Mouse (Mus musculus) neural tube, embryonic 11.5 days (tissue): Measurements from ENCODE around the gene Ndufs8. TPM values are rescaled to one million over a fixed set of nuclear protein-coding genes. Genes with fewer than 3 reads are reported as not detected.
A peak's percentile ranks its signal among the peaks of the same experiment; 100 is the strongest.
"Not testable (repeated sequence)": the region's sequence is repeated elsewhere in the genome, so short reads cannot be mapped to it uniquely, and the experiment has no call there.

Experiments used
- ATAC-seq: fragments of 200-750 bp; cut with Nextera tagmentation; 2 replicates; pipeline ENCODE4 v1.8.0; 2017; ENCODE audit warnings: moderate number of reproducible peaks, mild to moderate bottlenecking, moderate TSS enrichment, moderate library complexity; ENCODE audit not compliant: insufficient read depth, low FRiP score, low TSS enrichment
- DNase-seq: peaks from one replicate; pipeline ENCODE4 v3.0.0-alpha.2; 2015; ENCODE audit warnings: low spot score
- H3K27ac ChIP-seq: fragments of 300-500 bp; sonication (generic); 2 replicates; pipeline ENCODE4 v1.5.1; 2014; ENCODE audit warnings: low read depth, mild to moderate bottlenecking, low read length
- H3K27me3 ChIP-seq: fragments of 300-500 bp; sonication (generic); 2 replicates; pipeline ENCODE4 v1.6.1; 2014; ENCODE audit warnings: mild to moderate bottlenecking, low read length, mixed read lengths; ENCODE audit not compliant: control insufficient read depth, insufficient read depth
- H3K36me3 ChIP-seq: fragments of 300-500 bp; sonication (generic); 2 replicates; pipeline ENCODE4 v1.6.1; 2014; ENCODE audit warnings: mild to moderate bottlenecking, low read length, moderate library complexity, mixed read lengths; ENCODE audit not compliant: control insufficient read depth, insufficient read depth
- H3K4me1 ChIP-seq: fragments of 300-500 bp; sonication (generic); 2 replicates; pipeline ENCODE4 v1.6.1; 2014; ENCODE audit warnings: low read length, mixed read lengths; ENCODE audit not compliant: control insufficient read depth, insufficient read depth
- H3K4me2 ChIP-seq: fragments of 300-500 bp; sonication (generic); 2 replicates; pipeline ENCODE4 v1.6.1; 2014; ENCODE audit warnings: low read depth, mild to moderate bottlenecking, moderate library complexity
- H3K4me3 ChIP-seq: fragments of 300-500 bp; sonication (generic); 2 replicates; pipeline ENCODE4 v1.5.1; 2014; ENCODE audit warnings: low read depth, low read length
- H3K9ac ChIP-seq: fragments of 300-500 bp; sonication (generic); 2 replicates; pipeline ENCODE4 v1.6.1; 2014; ENCODE audit warnings: mild to moderate bottlenecking, low read length
- H3K9me3 ChIP-seq: fragments of 300-500 bp; sonication (generic); 2 replicates; pipeline ENCODE4 v1.6.1; 2016; ENCODE audit warnings: low read length; ENCODE audit not compliant: control insufficient read depth
- WGBS: fragments of 180-500 bp; shearing (Covaris S2); extraction: QIAGEN DNeasy Blood & Tissue Kit; methylation state at CpG from one replicate; pipeline ENCODE4 v1.1.7; 2014; 5-methylcytosine and 5-hydroxymethylcytosine counted together
- polyA plus RNA-seq: library from polyadenylated mRNA; unstranded; fragments of >200 nt; fragmentation: Nextera tagmentation; extraction: Ambion mirVana; gene quantifications from 2 replicates; pipeline ENCODE4 v1.2.1, GENCODE M21; 2014

The Ndufs8 gene
- 258 and 266 TPM in 2 replicates for polyA plus RNA-seq

DNA sequence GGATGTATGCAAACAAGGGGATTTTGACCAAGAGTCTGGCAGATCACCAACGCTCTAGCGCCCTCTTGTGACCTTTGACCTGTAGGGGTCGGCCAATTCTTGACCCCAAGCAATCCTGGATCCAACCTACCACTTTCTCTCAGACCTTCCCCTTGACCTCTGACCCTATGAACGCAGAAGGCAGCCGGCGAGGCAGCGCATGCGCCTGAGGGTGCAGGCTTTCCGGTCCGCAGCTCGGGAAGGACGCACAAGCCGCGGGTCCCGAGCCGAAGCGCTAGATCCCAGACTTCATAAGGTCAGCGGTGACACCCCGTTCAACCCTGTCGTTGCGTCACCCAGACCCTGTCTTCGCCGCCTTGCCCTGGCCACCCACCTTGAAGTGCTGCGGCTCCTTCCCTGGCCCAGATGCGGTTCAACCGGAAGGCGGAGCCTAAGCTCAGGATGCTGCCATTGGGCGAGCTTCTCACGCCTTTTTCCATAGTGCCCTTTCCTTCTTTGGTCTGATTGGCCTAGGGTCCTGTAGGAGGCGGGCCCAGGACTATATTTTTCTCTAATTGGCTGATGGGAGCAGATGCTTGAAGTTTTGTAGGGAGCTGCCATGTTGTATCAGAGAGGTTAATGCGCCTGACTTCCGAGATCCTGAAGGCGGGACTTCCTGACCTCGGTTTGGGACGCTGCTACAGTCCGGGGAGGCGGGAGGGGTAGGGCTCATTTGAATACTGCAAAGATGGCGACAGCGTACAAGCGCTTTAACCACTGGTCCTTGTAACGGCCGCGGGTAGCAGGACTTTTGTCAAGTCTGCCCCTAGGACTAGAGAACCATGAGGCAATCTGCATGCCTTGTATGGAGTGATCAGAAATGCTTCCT lies at the start of gene Ndufs8:
Gene Ndufs8, minus strand, starts transcription at position 438 of the 868 bp plus-strand sequence.
- Histone ChIP-seq H3K4me3 (peak within 1 kb of the TSS; percentile 64), H3K4me2 (peak within 1 kb of the TSS; percentile 80), H3K36me3 (peaks cover 9% of the 10 kb centered on the region), H3K9me3 (no peaks in the 10 kb centered on the region), H3K27me3 (no peaks in the 10 kb centered on the region), H3K4me1 (peaks cover 11% of the 10 kb centered on the region), H3K9ac (peak within 1 kb of the TSS; percentile 69), H3K27ac (peak within 1 kb of the TSS; percentile 76)
- ATAC-seq (peak; percentile 98), DNase-seq (peak; percentile 93)
- under 1% methylated on average over 43 of the region's 43 CpGs for WGBS

DNA sequence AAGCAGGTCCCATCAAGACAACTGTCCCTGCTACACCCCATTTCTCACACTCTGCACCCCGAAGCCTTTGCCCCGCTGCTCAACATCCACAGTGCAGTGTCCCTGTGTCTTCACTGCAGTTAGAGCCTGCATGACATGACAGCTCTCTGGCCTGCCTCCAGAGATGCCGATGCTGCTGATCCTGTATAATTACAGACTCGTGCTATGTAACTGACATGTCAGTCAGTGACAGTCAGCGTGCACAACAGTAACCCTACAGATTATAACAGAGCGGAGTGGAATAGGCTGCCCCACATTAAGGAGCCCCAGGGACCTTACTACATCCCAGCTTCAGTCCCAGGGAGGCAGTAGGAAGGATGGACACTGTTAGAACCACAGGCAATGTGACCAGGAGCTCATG lies 49.2 kb upstream of the Ndufs8 start:
- WGBS: 88% methylated on average over 6 of the region's 6 CpGs
- not testable (repeated sequence) for H3K9me3 ChIP-seq, H3K4me3 ChIP-seq, H3K9ac ChIP-seq, DNase-seq, H3K36me3 ChIP-seq, H3K4me1 ChIP-seq, H3K27ac ChIP-seq, ATAC-seq, H3K4me2 ChIP-seq, H3K27me3 ChIP-seq

GRCm38 (mm10) chr19:3960211-3960610 lies 47.6 kb upstream of the Ndufs8 start:
- ATAC-seq (no peak), DNase-seq (no peak)
- Histone ChIP-seq H3K27me3 (no peaks in the 10 kb centered on the region), H3K4me2 (no peak overlapping the region), H3K36me3 (no peaks in the 10 kb centered on the region), H3K4me1 (no peaks in the 10 kb centered on the region), H3K9me3 (no peaks in the 10 kb centered on the region), H3K4me3 (no peak overlapping the region), H3K9ac (no peak overlapping the region), H3K27ac (no peak overlapping the region)
- 94% methylated on average over 5 of the region's 5 CpGs for WGBS

GRCm38 (mm10) chr19:3959030-3959429 lies 46.5 kb upstream of the Ndufs8 start:
- H3K9ac ChIP-seq: no peak overlapping the region
- H3K36me3 ChIP-seq: no peaks in the 10 kb centered on the region
- no peak overlapping the region for H3K27ac ChIP-seq
- H3K9me3 ChIP-seq: no peaks in the 10 kb centered on the region
- no peak overlapping the region for H3K4me2 ChIP-seq
- H3K27me3 ChIP-seq: no peaks in the 10 kb centered on the region
- no peaks in the 10 kb centered on the region for H3K4me1 ChIP-seq
- no peak overlapping the region for H3K4me3 ChIP-seq
- ATAC-seq (no peak), DNase-seq (no peak)

GRCm38 (mm10) chr19:3958470-3958869 lies 45.9 kb upstream of the Ndufs8 start, which contains the start of gene Aldh3b3:
Gene Aldh3b3, plus strand, starts transcription at chr19:3958645.
- Histone ChIP-seq H3K27ac (no peak within 1 kb of the TSS), H3K27me3 (no peaks in the 10 kb centered on the region), H3K4me2 (no peak within 1 kb of the TSS), H3K4me3 (no peak within 1 kb of the TSS), H3K9ac (no peak within 1 kb of the TSS), H3K4me1 (no peaks in the 10 kb centered on the region), H3K36me3 (no peaks in the 10 kb centered on the region), H3K9me3 (no peaks in the 10 kb centered on the region)
- ATAC-seq (no peak), DNase-seq (no peak)
- 80% methylated on average over 4 of the region's 4 CpGs for WGBS

DNA sequence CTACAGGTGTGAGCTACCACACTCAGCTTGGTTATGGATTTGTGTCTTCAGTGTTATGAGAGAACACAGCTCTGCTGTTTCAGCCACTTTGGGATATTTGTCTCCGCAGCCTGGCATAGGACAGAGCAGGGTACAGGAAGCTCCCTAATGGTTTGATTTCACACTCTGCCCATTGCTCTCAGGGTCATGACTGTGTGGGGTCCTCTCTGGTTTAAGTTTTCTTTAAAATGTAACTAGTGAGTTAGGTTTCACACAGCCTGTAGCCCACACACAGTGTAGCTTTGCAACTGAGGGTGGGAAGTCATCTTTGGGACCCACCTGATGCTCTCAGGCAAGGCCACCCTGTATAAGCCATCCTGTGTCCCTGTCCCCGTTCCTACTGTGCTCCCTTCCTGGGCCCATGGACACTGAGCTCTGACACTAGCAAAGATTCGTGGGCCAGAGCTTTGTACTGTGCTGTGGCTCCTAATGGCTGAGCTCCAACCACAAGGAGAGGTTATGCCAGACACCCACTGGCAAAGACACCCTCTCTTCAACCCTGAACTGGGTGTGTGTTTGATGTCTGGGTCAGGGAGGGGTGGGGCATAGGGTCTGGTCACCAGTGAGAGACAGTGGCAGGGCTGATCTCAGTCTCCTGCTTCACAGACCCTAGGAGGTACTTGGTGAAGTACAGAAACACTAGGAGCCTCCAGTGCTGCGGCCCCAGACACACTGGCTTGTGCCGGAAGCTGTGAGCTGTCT lies 44.9 kb upstream of the Ndufs8 start:
- H3K9me3 ChIP-seq, H3K27ac ChIP-seq, H3K4me3 ChIP-seq, H3K36me3 ChIP-seq, H3K9ac ChIP-seq, ATAC-seq, H3K27me3 ChIP-seq, H3K4me2 ChIP-seq, DNase-seq, H3K4me1 ChIP-seq: not testable (repeated sequence)
- WGBS: 77% methylated on average over 4 of the region's 5 CpGs

DNA sequence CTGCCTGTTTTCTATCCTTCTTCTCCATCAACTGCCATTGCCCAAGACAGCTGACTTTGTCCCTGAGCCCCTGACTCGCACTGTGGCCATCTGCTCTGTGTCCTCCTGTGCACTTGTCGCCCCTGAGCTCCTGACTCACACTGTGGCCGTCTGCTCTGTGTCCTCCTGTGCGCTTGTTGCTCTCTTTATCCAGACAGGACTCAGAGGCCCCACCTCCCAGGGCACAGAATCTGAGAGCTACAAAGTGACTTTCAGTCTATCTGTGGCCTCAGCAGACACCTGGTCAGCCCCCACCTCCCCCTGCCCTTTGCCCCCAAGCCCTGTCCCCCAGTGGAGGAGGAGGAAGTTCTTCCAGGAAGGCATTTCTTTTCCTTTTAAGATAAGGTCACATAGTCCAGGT lies 43.2 kb upstream of the Ndufs8 start:
- H3K4me1 ChIP-seq: no peaks in the 10 kb centered on the region
- DNase-seq (no peak), ATAC-seq (no peak)
- no peaks in the 10 kb centered on the region for H3K36me3 ChIP-seq
- 53% methylated on average over 4 of the region's 4 CpGs for WGBS
- no peaks in the 10 kb centered on the region for H3K9me3 ChIP-seq
- H3K27me3 ChIP-seq: no peaks in the 10 kb centered on the region
- H3K4me3 ChIP-seq: no peak overlapping the region
- no peak overlapping the region for H3K27ac ChIP-seq
- H3K4me2 ChIP-seq: no peak overlapping the region
- no peak overlapping the region for H3K9ac ChIP-seq

DNA sequence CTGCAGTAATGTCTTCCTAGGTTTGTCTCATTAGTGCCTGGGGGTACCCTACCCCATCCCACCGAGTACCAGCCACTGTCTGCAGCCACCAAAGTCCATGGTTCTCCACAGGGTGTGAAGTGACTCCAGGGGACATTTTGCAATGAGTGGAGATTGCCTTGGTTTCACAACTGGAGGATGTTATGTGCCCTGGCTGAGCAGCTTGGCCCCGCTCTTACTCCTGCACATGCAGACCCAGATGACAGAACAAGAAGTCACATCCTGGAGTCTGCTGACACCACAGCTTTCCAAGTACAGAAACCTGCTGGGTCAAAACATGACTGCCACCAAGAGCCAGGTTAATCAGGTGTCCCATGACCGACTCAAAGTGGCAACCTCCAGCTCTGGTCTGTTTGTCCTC lies 42.5 kb upstream of the Ndufs8 start:
- no peaks in the 10 kb centered on the region for H3K9me3 ChIP-seq
- no peak for ATAC-seq
- 77% methylated on average over 3 of the region's 3 CpGs for WGBS

More for the DNA sequence above, 42.5 kb upstream of the Ndufs8 start:
- H3K27ac ChIP-seq: no peak overlapping the region
- no peaks in the 10 kb centered on the region for H3K36me3 ChIP-seq
- no peaks in the 10 kb centered on the region for H3K4me1 ChIP-seq
- DNase-seq: no peak
- H3K4me2 ChIP-seq: no peak overlapping the region
- H3K27me3 ChIP-seq: no peaks in the 10 kb centered on the region
- H3K4me3 ChIP-seq: no peak overlapping the region
- no peak overlapping the region for H3K9ac ChIP-seq
